Comparison of ENCODE assay signal across 33 mouse cellular contexts in the genomic region with DNA sequence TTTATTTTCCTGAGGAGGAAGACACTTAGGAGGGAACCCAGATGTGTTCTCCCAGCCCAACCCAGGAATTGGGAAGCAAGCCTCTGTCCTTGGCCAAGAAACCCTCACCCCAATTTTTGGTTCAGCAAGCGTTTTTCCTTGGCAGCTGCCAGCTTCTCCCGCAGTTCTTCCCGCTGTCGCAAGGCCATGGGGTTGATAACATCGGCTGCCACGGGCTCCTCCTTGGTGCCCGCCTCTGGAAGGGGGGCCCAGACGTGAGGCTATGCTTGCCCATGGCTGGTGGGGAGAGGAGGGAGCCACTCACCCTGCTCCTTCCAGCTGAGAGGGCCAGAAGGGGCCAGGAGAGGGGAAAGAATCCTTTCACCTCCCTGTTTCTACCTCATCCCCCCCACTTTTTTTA. TPM values are rescaled to one million over a fixed set of nuclear protein-coding genes. Genes with fewer than 3 reads are reported as not detected.
"Had no signal": no experiment of that assay in that cellular context is flagged by ENCODE, and none has a peak within 500 bp of the region (broad histone marks: within the 10 kb centered on the region; RNA-seq: fewer than 3 reads in every experiment).

No protein-coding gene starts in this region.

- DNase-seq: layer of hippocampus, postnatal 36 days; left cerebral cortex, postnatal 4 days; liver; liver, embryonic 13.5 days; liver, postnatal 0 days; lung, adult 18-20 months; lung, adult 2 months; lung, embryonic 14.5 days; lung, postnatal 10 days; lung, postnatal 14 days; lung, postnatal 36 days; lung, postnatal 4 days; midbrain, embryonic 14.5 days had no signal

- H3K27ac ChIP-seq: left cerebral cortex, adult 2 months; limb, embryonic 10.5 days; limb, embryonic 12.5 days; limb, embryonic 13.5 days; limb, embryonic 15.5 days; liver, embryonic 12.5 days; liver, embryonic 13.5 days; liver, embryonic 14.5 days; liver, embryonic 15.5 days; lung, embryonic 15.5 days; macrophage; midbrain, embryonic 10.5 days; midbrain, embryonic 13.5 days; midbrain, embryonic 15.5 days had no signal

- ATAC-seq: liver, embryonic 12.5 days; liver, postnatal 0 days; lung, postnatal 0 days; midbrain, embryonic 13.5 days; midbrain, embryonic 15.5 days; midbrain, embryonic 16.5 days had no signal

- H3K9me3 ChIP-seq: limb, embryonic 10.5 days; limb, embryonic 12.5 days; limb, embryonic 13.5 days; limb, embryonic 15.5 days; liver, embryonic 12.5 days; liver, embryonic 13.5 days; liver, embryonic 15.5 days; lung, embryonic 15.5 days; megakaryocyte, embryonic 14.5 days; midbrain, embryonic 10.5 days; midbrain, embryonic 13.5 days; midbrain, embryonic 15.5 days had no signal

- H3K27me3 ChIP-seq: limb, embryonic 12.5 days; limb, embryonic 13.5 days; limb, embryonic 15.5 days; liver, embryonic 12.5 days; liver, embryonic 13.5 days; liver, embryonic 15.5 days; lung, embryonic 15.5 days; megakaryocyte, embryonic 14.5 days; midbrain, embryonic 13.5 days; midbrain, embryonic 15.5 days had no signal

- H3K4me3 ChIP-seq: left cerebral cortex, adult 2 months; limb, embryonic 10.5 days; limb, embryonic 12.5 days; limb, embryonic 13.5 days; limb, embryonic 15.5 days; liver, embryonic 12.5 days; liver, embryonic 13.5 days; liver, embryonic 15.5 days; lung, embryonic 15.5 days; megakaryocyte, embryonic 14.5 days; midbrain, embryonic 10.5 days; midbrain, embryonic 13.5 days; midbrain, embryonic 15.5 days; myocyte had no signal

- H3K4me2 ChIP-seq: limb, embryonic 12.5 days; limb, embryonic 13.5 days; limb, embryonic 15.5 days; liver, embryonic 11.5 days; liver, embryonic 12.5 days; liver, embryonic 13.5 days; liver, embryonic 15.5 days; lung, embryonic 14.5 days; lung, embryonic 15.5 days; midbrain, embryonic 13.5 days; midbrain, embryonic 15.5 days had no signal

- H3K9ac ChIP-seq: limb, embryonic 12.5 days; limb, embryonic 13.5 days; limb, embryonic 15.5 days; liver, embryonic 12.5 days; liver, embryonic 13.5 days; liver, embryonic 14.5 days; liver, embryonic 15.5 days; liver, postnatal 0 days; lung, embryonic 14.5 days; lung, embryonic 15.5 days; midbrain, embryonic 13.5 days; midbrain, embryonic 15.5 days had no signal

RNA-seq across cellular contexts. Expression of gene Tsga10ip, which starts 17.6 kb away (rescaled TPM):
- polyA plus RNA-seq: limb, embryonic 10.5 days; limb, embryonic 11.5 days; limb, embryonic 15.5 days; liver, adult 2 months; liver, embryonic 12.5 days; liver, embryonic 13.5 days; liver, embryonic 15.5 days; lung, adult 2 months; lung, embryonic 14.5 days; macrophage; midbrain, embryonic 14.5 days; midbrain, embryonic 15.5 days; midbrain, embryonic 16.5 days had no signal

RNA-seq across cellular contexts. Expression of gene Cst6, which starts 35.3 kb away (rescaled TPM):
- polyA plus RNA-seq: liver, adult 2 months; liver, embryonic 11.5 days; liver, embryonic 12.5 days; liver, embryonic 15.5 days; liver, postnatal 0 days; lung, embryonic 14.5 days had no signal
